Mouse (Mus musculus) ovary, postnatal 10 days (tissue): Measurements from ENCODE around the gene Robo4.

Source experiments
- DNase-seq: peaks from one replicate; pipeline ENCODE4 v3.0.0; 2022; ENCODE audit warnings: low spot score

The Robo4 gene

DNA sequence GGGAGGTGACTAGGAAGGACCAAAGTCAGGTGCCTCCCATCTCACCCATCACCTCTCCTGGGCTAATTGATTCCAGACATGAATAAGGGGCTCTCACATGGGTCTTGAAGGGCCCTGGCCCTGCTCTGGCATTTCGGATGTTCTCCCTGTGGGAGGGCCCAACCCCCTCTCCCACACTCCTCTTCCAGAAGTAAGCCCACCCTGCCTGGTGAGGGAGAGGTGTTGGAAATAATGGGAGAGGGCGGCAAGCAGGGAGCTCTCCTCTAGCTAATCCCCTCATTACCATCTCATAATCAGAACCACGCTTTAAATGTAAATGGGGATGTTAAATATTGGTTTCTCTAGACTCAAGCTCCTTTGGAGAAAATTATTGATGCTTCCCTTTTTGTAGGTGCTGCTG, 53.3 kb downstream of the Robo4 start:
- no peak for DNase-seq

DNA sequence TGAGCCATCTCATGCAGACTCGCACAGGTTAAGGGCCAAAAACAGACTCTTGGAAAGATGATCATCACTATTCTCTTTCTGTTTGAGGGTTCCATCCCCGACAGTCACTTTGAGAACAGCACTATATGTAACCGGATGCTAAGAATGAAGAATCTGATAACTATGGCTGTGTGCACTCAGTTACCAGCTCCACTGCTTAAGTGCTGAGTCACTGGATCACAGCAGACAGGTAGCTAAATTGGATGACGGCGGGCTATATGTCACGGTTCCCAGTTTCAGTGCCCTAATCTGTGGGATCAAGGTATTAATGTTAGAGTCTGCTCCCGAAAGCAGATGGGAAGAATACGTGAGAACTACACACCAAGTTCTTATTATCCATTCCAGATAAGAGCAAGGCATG, 54.2 kb downstream of the Robo4 start:
- DNase-seq, result no peak

GRCm38 (mm10) chr9:37456481-37456910, 54.8 kb downstream of the Robo4 start:
- no peak for DNase-seq

DNA sequence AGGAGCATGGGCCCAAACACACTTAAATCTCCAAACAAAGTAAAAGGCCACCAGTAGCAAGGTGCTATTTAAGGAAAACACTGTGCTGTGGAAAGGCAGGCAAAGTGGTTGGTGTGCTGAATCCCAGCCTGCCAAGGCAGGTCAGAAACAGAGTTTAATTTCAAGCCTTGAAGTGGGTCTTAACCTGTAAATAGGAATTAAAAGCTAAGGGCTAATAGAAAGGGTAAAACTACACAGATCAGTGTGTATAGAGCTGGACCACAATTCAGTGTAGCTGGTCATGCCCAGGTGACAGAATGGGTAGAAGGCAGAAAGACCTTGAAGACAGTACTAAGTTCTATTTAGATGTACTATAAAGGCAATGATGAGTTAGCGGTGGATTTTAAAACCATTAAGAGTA, 55.5 kb downstream of the Robo4 start:
- DNase-seq, result no peak

DNA sequence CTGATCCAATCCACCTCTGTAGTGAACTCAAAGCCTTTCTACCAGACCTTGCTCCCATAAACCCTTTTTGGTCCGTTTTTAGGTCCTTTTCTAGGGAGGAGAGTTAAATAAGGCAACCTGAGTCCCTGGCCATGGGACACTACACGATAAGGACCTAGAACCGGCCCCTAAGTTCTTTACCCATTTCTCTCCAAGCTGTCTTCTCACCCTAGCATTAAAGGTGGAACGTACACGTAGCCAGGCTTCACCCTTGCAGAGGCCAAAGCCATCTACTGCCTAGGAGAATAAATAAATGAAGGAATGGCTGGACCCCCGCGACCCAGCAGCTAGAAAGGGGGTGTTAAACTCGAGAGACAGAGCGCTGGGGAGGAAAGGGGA, 58.0 kb downstream of the Robo4 start:
- no peak for DNase-seq

- no peak for DNase-seq
Measured at GRCm38 (mm10) chr9:37460043-37460960, 58.6 kb downstream of the Robo4 start.

DNA sequence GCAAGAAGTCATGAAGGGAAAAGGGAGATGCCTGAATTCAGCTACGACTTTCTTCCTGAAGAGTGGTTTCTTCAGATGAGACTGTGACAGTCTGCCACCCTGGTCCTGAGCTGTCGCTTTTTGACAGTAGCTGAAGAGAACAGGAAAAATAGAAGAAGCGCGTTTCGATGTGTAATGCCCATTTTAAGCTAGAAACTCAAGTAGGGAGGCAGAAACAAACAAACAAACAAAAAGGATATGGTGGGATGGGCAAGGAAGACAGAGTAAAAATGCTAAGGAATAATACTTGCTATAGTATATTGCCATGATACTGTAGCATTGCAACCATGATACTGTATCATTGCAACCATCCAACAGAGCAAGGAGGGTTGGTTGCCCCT, 59.3 kb downstream of the Robo4 start:
- no peak for DNase-seq

DNA sequence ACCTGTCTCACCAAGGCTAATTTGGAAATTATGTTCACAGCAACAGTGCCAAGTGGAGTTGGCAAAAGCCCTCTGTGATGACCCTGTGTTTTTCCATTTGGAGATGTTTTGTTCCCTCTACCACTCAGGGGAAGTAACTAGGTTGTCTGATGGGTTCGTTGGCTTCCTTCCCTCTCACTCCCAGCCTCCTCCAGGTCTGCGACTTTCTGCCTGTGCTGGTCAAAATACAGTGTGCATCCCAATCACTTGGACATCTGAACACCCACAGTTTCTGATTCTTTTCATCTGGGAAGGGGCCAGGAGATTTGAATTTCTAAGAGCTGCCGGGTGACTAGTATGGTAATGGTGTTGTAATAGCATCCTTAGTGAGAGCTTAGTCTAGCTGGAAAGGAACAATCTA, 59.9 kb downstream of the Robo4 start:
- DNase-seq, result no peak

DNA sequence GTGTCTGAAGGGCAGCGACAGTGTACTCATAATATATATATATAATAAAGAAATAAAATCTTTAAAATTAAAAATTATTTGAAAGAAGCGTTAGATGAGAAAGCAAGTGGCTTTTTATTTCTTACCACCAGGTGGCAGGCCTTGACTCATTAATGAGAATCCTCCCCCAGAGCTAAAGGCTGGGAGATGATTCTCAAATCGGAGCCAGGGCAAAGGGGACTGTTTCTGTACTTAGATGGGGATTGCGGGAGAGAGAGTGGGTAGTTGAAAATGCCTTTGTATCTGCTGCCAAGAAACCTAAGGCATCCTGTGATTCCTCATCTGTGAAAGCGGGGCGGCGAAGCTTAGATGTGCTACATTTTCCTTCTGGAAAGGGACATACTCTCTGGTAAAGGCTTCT, 61.1 kb downstream of the Robo4 start:
- DNase-seq, result no peak
